In the genomic region with DNA sequence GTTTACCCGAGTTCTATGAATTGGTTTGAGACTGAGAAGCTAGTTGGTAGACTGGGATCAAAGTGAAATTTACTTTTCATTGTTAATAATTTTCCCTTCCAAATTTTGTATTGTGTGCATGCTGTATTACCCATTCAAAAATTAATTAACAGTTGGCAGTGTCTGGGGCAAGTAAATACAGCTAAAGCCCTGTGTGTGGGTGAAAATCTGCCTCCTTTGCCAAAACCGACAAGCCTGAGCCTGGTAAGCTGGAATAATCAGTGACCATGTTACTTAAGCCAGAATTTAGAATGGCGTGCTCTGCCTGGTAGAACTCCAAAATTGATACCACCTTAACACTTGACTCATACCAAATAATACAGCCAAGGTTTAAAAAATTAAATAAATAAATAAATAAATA, we compare ENCODE assay signal across 22 mouse cellular contexts.
DNase-seq lines count a peak whose midpoint lies in the region; ATAC-seq lines count a peak whose summit lies in the region.
"Had no signal": no experiment of that assay in that cellular context is flagged by ENCODE, and none has a peak within 500 bp of the region (broad histone marks: within the 10 kb centered on the region; RNA-seq: fewer than 3 reads in every experiment).

No protein-coding gene starts in this region.

- H3K27me3 ChIP-seq in forebrain, embryonic 14.5 days (replicated peaks; ENCODE audit: control insufficient read depth, insufficient read depth, low read length): no peaks in the 10 kb centered on the region
- no peaks in the 10 kb centered on the region for H3K27me3 ChIP-seq in forebrain, embryonic 13.5 days
- H3K27me3 ChIP-seq: embryonic facial prominence, embryonic 13.5 days; hindbrain, embryonic 12.5 days had no signal

- H3K9me3 ChIP-seq in forebrain, embryonic 14.5 days (replicated peaks; ENCODE audit: control insufficient read depth, low read length): no peaks in the 10 kb centered on the region
- H3K9me3 ChIP-seq in forebrain, embryonic 13.5 days (replicated peaks): no peaks in the 10 kb centered on the region
- H3K9me3 ChIP-seq: embryonic facial prominence, embryonic 13.5 days; heart, embryonic 10.5 days; hindbrain, embryonic 12.5 days had no signal

- 65% methylated on average over 3 of the region's 3 CpGs for WGBS in forebrain, embryonic 14.5 days
- WGBS in forebrain, embryonic 13.5 days: 79% methylated on average over 3 of the region's 3 CpGs

- no peak overlapping the region for H3K4me2 ChIP-seq in forebrain, embryonic 14.5 days (ENCODE audit: low read length)
- H3K4me2 ChIP-seq in forebrain, embryonic 13.5 days: no peak overlapping the region
- H3K4me2 ChIP-seq: embryonic facial prominence, embryonic 13.5 days; hindbrain, embryonic 12.5 days had no signal

- DNase-seq in forebrain, embryonic 14.5 days (ENCODE audit: low spot score): peak; percentile 33
- peak; percentile 7 for DNase-seq in layer of hippocampus, adult 9-10 months (ENCODE audit: low spot score)
- no peak for DNase-seq in layer of hippocampus, adult 11-12 months (ENCODE audit: low spot score)
- peak; percentile 11 to 12 for DNase-seq in layer of hippocampus, postnatal 10 days (ENCODE audit: low spot score in 2 of 2)
- DNase-seq in thymus, postnatal 14 days: no peak
- DNase-seq in ovary, postnatal 10 days (ENCODE audit: low spot score): no peak
- DNase-seq: adrenal gland, postnatal 10 days; B cell, adult 2 months; cerebellum, adult 18-20 months; cerebellum, adult 9-11 months; cerebellum, postnatal 36 days; gastrocnemius, postnatal 36 days; heart, adult 18-20 months; heart, postnatal 10 days; heart, postnatal 4 days had no signal

- 0 out of 2 replicates have a peak, but pooled peaks have one; percentile 10 for ATAC-seq in forebrain, embryonic 14.5 days
- no peak for ATAC-seq in forebrain, embryonic 13.5 days
- ATAC-seq: CD4-positive, CD25-positive, alpha-beta regulatory T cell, adult 4 months; hindbrain, embryonic 16.5 days had no signal

- H3K27ac ChIP-seq in forebrain, embryonic 14.5 days (ENCODE audit: low read depth, low read length): no peak overlapping the region
- H3K27ac ChIP-seq in forebrain, embryonic 13.5 days: no peak overlapping the region
- H3K27ac ChIP-seq: embryonic facial prominence, embryonic 13.5 days; heart, embryonic 10.5 days; hindbrain, embryonic 12.5 days had no signal

- no peaks in the 10 kb centered on the region for H3K36me3 ChIP-seq in forebrain, embryonic 14.5 days (ENCODE audit: control insufficient read depth, insufficient read depth, low read length)
- no peaks in the 10 kb centered on the region for H3K36me3 ChIP-seq in forebrain, embryonic 13.5 days (ENCODE audit: poor library complexity, severe bottlenecking)
- H3K36me3 ChIP-seq: embryonic facial prominence, embryonic 13.5 days; G1E; heart, embryonic 10.5 days; hindbrain, embryonic 12.5 days had no signal

- no peaks in the 10 kb centered on the region for H3K4me1 ChIP-seq in forebrain, embryonic 14.5 days (ENCODE audit: control insufficient read depth, insufficient read depth, low read length)
- H3K4me1 ChIP-seq in forebrain, embryonic 13.5 days: no peaks in the 10 kb centered on the region
- H3K4me1 ChIP-seq: embryonic facial prominence, embryonic 13.5 days; heart, embryonic 10.5 days; hindbrain, embryonic 12.5 days had no signal

- no peak overlapping the region for H3K4me3 ChIP-seq in forebrain, embryonic 14.5 days (ENCODE audit: low read depth, low read length)
- H3K4me3 ChIP-seq in forebrain, embryonic 13.5 days: no peak overlapping the region
- H3K4me3 ChIP-seq: embryonic facial prominence, embryonic 13.5 days; heart, embryonic 10.5 days; hindbrain, embryonic 12.5 days had no signal

- H3K9ac ChIP-seq in forebrain, embryonic 14.5 days (ENCODE audit: low read length): no peak overlapping the region
- H3K9ac ChIP-seq in forebrain, embryonic 13.5 days: no peak overlapping the region
- H3K9ac ChIP-seq: embryonic facial prominence, embryonic 13.5 days; hindbrain, embryonic 12.5 days had no signal

Comparison
In these comparisons a context has a peak if more than half of its experiments do, and no peak if none do; other contexts are left out.
1. DNase-seq: peak in forebrain, embryonic 14.5 days (single experiment), layer of hippocampus, adult 9-10 months (single experiment) and layer of hippocampus, postnatal 10 days (2 of 2); none in layer of hippocampus, adult 11-12 months (single experiment), thymus, postnatal 14 days (single experiment) and ovary, postnatal 10 days (single experiment).